Mouse (Mus musculus): ENCODE data around the gene Zfp706.

- TF ChIP-seq JUND (IDR thresholded peaks at IDR 0.05; ENCODE audit: low read depth, low read length) (no peak), CTCF (IDR thresholded peaks at IDR 0.05 in 2 of 3, conservative IDR thresholded peaks at IDR 0.05 in 1 of 3; ENCODE audit: control insufficient read depth in 1 of 3, insufficient read depth in 1 of 3, low read depth in 2 of 3, low read length in 3 of 3, poor library complexity in 1 of 3, severe bottlenecking in 1 of 3) (no peak), CHD1 (IDR thresholded peaks at IDR 0.05; ENCODE audit: low read depth, low read length) (no peak), MYC (IDR thresholded peaks at IDR 0.05; ENCODE audit: low read depth, low read length) (no peak), EP300 (IDR thresholded peaks at IDR 0.05; ENCODE audit: low read depth in 1 of 2, low read length in 2 of 2) (no peak), POLR2A (IDR thresholded peaks at IDR 0.05; ENCODE audit: control insufficient read depth in 1 of 2, insufficient read depth in 1 of 2, low read depth in 1 of 2, low read length in 2 of 2, poor library complexity in 1 of 2) (no peak), TAL1 (IDR thresholded peaks at IDR 0.05; ENCODE audit: low read length) (no peak), POLR2AphosphoS5 (IDR thresholded peaks at IDR 0.05; ENCODE audit: borderline replicate concordance, low read depth, low read length) (no peak), MAFK (IDR thresholded peaks at IDR 0.05; ENCODE audit: borderline replicate concordance, low read depth, low read length) (no peak), GATA1 (IDR thresholded peaks at IDR 0.05; ENCODE audit: low read depth, low read length) (no peak), RCOR1 (IDR thresholded peaks at IDR 0.05; ENCODE audit: low read depth, low read length) (no peak)
Measured at GRCm38 (mm10) chr15:36966940-36967339, 40.6 kb downstream of the Zfp706 start.

All from MEL (cell line).